Mouse (Mus musculus) layer of hippocampus, adult 9-11 months (tissue): ENCODE results near the gene Mcl1.
A peak's percentile ranks its signal among the peaks of the same experiment; 100 is the strongest.
"Not testable (repeated sequence)": the region's sequence is repeated elsewhere in the genome, so short reads cannot be mapped to it uniquely, and the experiment has no call there.

ENCODE experiments used
- DNase-seq: peaks from one replicate; pipeline ENCODE4 v3.0.0; 2022

Mcl1 gene

DNA sequence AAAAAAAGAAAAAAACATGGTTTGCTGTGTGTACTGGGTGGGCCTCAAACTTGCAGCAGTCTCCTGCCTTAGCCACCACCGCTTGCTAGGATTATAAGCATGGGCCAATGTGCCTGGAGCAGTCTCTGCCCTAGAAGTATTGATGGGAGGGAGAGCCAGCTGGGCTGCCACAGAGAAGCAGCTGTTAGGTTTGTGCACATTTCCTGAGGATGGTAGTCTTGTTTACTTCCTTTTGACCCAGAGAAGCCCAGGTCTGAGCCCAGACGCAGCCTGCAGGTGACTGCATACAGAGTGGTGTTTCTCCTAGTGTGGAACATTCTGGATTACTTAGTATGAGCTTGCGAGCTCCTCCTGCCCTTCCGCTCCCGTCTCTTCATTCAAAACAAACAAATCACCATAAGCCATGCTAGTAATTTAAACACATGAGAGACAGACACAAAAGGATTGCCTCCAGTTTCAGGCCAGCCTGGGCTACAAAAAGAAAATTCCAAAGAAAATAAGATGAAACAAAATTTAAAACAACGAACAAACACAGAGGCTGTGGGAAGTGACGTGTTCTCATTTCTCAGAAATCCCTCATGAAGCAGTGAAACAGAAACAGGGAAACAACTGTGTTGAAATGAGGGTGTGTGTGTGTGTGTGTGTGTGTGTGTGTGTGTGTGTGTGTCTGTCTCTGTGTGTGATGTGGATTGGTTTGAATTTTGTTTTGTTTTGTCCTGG is 10.2 kb downstream of the Mcl1 start:
- DNase-seq: no peak

DNA sequence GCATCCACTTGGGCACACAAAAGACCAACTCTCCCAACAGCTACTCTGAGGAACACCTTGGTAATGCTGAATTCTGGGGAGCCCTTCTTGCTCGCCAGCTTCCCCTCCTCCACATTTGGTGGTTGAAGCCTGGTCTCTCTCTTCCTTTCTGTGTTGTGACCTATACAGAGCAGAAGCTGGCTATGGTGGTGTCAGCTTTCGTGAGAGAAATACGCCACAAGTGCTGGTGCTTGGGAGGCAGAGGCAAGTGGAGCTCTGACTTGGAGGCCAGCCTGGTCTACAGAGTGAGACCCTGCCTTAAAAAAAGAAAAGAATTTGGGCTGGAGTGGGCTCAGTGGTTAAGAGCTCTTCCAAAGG is 10.7 kb downstream of the Mcl1 start:
- DNase-seq: no peak

DNA sequence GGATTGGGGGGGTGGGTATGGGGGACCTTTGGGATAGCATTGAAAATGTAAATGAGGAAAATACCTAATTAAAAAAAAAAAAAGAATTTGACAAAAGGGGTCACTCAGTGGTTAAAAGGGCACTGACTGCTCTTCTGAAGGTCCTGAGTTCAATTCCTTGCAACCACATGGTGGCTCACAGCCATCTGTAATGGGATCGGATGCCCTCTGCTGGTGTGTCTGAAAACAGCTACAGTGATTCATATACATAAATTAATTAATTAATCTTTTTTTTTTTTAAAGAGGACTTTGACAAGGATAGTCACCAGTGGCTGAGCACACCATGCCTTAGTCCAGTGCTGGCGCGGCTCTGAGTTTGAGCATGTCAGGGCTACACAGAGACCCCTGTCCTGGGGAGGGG is 11.8 kb downstream of the Mcl1 start:
- DNase-seq: not testable (repeated sequence)

- no peak for DNase-seq
These were observed 12.6 kb downstream of the Mcl1 start for GRCm38 (mm10) chr3:95671201-95671600.

GRCm38 (mm10) chr3:95672461-95672860 is 13.9 kb downstream of the Mcl1 start:
- no peak for DNase-seq

GRCm38 (mm10) chr3:95672861-95673706 is 14.5 kb downstream of the Mcl1 start:
- no peak for DNase-seq

GRCm38 (mm10) chr3:95673707-95674211 is 15.2 kb downstream of the Mcl1 start:
- DNase-seq: peak; percentile 51

DNA sequence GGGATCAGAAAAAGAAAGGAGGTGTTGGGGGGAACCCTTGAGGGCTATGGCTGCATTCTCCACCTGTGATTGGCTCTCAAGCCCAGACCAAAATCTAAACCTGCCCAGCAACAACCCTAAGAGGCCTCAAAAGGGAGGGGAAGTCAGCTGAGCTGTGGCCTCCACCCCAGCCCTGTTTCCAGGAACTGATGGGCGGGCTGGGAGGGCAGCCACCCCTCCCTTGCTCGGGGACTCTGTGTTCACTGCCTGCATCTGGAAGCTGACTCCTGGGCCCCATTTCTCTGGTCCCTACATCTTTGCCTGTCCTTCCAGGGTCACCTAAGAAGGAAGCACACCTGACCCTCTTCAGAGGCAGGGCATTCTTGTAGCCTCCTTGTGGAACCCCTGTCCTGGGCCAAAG is 15.6 kb downstream of the Mcl1 start:
- DNase-seq: peak; percentile 57

DNA sequence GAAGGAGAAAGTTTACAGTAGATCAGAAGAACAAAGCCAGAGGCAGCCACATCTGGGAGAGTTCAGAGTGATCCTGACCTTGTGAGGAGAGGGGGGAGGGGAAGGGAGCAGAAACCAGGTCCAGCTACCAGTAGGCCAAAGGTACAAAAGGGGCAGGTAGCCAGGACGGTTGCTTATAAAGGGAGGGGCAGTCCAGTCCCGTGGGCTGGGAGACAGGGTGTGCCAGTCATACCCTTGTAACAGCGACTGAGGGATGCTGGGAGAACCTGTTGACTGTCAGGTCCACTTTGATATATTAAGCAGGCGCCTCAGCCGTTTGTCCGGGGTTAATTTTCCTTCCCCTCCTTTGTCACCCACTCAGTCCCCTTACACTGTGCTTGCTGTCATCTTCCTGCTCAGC is 16.2 kb downstream of the Mcl1 start:
- no peak for DNase-seq

GRCm38 (mm10) chr3:95675301-95676092 is 16.9 kb downstream of the Mcl1 start:
- DNase-seq: peak; percentile 65

DNA sequence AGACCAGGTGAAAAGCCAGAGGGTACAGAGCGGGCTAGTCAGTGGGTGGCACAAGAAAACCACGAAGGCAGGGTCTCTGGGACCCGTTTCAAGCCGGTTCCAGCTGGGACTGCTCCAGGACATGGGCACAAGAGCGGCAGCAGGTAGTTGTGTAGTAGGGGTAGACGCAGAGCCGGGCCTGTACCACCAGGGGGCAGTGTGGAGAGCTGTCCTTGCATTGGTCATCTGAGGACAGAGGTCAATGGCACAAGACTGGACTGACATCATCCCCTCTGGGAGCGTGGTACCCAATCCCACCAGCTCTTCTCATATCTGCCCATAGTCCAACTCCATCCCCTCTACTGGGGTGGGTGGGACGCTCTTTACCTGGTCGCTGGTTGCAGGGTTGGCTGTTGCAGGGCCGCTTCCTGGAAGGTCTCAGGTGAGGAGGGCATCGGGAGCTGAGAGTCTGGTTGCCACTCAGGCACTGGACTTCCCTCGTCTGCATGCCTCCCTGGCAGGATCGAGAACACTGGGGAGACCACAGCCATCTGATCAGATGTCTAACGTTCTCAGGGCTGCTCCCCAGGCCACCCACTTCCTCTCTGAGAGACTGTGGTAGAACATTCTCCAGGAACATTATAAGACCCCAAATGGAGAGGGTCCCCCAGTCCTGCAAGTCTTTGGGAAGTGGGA is 18.3 kb downstream of the Mcl1 start:
- peak; percentile 63 for DNase-seq

- DNase-seq: no peak
These were observed 19.0 kb downstream of the Mcl1 start for GRCm38 (mm10) chr3:95677420-95678090.

DNA sequence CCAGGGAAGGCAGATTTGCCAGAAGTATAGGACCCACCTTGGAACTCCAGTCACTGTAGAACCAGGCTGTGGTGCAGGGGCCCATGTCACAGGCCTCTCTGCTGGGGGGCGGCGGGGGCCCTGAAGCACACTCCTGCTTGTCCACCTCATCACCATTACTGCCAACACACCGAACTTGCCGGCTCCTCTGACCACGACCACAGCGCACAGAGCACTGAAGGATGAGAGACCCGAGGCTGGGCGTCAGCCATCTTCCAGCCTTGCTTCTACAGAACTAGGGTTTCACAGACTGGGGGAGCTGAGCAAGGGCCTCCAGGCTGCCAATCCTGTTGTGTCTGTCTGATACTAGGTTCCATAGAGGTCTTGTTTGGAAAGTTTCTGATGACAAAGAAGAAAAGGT is 21.0 kb downstream of the Mcl1 start:
- no peak for DNase-seq

- no peak for DNase-seq
These were observed 22.1 kb downstream of the Mcl1 start for GRCm38 (mm10) chr3:95680673-95681072.

DNA sequence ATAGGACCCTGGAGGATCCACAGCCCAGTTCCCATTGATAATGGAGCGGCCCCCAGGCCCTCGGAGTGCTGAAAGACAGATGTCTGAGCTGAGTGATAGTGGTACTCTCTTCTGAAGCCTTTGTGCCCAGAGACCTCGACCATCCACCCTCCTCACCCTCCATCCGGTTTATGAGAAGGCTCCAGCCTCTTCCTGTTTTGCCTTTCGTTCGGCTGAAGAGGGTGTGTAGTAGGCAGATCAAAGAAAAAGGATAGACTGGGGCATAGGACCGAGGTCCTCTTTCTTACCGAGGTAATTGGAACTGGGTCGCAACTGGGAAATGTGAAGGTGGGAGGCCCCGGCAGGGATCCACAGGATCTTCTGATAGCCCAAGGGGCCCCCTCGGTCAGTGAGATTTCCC is 22.8 kb downstream of the Mcl1 start:
- no peak for DNase-seq

DNA sequence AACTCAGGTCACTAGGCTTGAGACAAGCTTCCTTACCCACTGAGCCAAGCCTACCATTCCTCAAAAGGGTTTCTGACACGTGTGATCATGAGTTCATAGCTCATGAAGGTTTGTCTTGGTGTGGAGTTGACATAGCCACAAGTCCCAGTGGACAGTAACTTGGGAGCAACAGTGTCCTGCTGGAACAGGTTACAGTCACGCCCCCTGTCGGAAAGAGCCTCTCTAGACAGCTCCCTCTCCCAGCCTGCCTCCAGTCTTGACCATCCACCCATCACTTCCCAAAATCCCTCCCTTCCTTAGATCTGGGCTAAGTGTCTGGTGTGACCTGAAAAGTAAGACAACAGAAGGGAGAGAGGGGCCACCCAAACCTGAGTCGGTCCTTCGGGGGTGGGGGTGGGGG is 24.3 kb downstream of the Mcl1 start:
- DNase-seq: no peak

DNA sequence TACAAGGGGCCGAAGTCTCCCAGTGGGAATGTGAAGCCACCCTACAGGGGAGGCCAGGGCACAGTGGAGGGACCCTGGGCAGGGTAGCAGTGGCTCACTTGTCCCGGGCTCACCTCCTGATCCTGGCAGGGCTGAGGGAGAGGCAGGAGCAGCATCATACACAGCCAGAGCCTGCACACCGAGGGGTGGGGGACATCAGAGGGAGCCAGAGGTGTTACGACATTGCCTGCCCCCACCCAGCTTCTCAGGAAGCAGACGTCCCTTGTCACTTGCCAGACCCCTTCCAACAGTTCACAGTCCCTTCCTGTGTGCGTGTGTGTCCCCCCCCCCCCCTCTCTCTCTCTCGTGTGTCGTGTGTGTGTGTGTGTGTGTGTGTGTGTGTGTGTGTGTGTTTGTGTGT is 26.3 kb downstream of the Mcl1 start:
- no peak for DNase-seq

DNA sequence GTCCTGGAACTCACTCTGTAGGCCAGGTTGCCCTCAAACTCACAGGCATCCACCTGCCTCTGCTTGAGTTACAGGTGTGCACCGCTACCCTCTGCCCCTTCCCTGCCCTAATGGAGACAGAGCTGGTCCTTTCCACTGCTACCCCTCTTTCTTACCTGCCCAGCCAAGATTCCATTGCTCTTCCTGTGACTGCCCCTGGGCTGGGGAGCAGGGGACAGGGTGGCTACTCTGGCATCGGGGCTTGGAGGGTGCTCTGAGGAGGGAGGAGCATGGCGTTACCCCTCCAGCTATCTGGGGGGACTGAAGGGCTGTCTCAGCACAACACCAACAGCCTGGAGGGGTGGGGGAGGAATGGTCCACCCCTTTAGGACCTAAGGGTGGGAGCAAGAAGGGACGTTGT is 26.7 kb downstream of the Mcl1 start:
- no peak for DNase-seq

- no peak for DNase-seq
These were observed 27.1 kb downstream of the Mcl1 start for GRCm38 (mm10) chr3:95685701-95686100.

DNA sequence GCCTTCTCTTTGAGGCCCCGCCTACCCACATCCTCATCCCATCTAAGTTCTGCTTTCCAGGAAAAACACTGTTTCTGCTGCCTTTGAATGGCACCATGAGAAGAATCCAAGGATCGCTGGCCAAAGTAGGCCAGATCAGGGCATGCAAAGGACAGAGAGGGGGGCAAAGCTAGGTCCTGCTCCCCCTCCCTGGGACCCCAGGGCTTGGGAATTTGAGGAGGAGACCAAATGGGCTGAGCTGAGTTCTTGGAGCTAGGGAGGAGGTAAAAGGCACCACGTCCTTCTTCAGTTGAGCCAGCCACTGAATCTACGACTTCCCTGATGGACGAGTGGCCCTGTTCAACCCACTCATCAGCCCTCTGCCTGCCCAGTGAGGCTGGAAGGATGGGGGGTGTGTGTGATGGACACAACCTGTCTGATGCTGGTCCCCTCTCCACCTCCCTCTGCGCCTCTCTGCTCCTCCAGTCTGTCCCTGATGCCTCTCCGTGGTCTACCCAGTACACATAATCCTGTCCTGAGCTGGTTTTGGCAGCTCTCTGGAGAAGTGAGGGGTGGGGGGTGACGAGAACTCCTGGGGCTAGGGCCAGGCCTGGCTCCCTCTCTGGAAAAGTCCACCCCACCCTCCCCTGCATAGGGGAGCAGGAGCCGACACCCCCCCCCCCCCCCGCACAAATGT is 28.0 kb downstream of the Mcl1 start:
- no peak for DNase-seq

DNA sequence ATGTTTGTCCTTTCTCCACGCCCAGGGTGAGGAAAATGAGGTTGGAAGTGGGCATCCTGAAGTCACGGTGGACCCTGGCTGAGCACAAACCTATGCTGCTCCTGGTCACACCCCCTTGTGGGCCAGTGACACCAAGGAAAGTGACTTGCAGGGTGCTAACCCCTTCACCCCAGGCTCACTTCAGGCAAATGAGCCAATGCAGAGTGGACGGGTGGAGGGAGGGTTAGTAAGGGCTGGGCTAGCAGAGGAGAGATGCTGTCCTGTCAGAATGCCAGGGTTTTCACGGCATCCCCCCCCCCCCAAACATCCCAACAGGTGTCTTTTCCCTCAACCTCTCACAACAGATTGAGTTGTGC is 28.6 kb downstream of the Mcl1 start:
- no peak for DNase-seq
